Mouse (Mus musculus) MEL (cell line): ENCODE data around the gene Nr2f6. TPM values are rescaled to one million over a fixed set of nuclear protein-coding genes. Genes with fewer than 3 reads are reported as not detected.
A peak's percentile ranks its signal among the peaks of the same experiment; 100 is the strongest.

Source experiments
- DNase-seq: peaks from one replicate; pipeline ENCODE4 v3.0.0; 2011; ENCODE audit warnings: low read depth, low spot score
- H3K27ac ChIP-seq: 2 replicates; pipeline ENCODE4 v1.5.1; 2012; ENCODE audit warnings: low read depth, mild to moderate bottlenecking, control low read depth, low read length, moderate library complexity; ENCODE audit not compliant: control insufficient read depth
- H3K27me3 ChIP-seq, 2 experiments: fragments of 150-350 bp in 1 of 2; sonication (generic) in 1 of 2; 2 replicates each; pipeline ENCODE4 v1.6.1; 2012; ENCODE audit warnings: low read length in 2 of 2, mild to moderate bottlenecking in 2 of 2, improper control_type of control experiment in 1 of 2, moderate library complexity in 1 of 2; ENCODE audit not compliant: insufficient read depth in 2 of 2, control insufficient read depth in 1 of 2
- H3K36me3 ChIP-seq, 2 experiments: 2 replicates each; pipeline ENCODE4 v1.6.1; 2012 to 2014; ENCODE audit warnings: low read length in 2 of 2, improper control_type of control experiment in 1 of 2, inconsistent platforms in 1 of 2, mild to moderate bottlenecking in 1 of 2; ENCODE audit not compliant: insufficient read depth in 2 of 2, control insufficient read depth in 1 of 2
- H3K4me1 ChIP-seq, 2 experiments: fragments of 150-350 bp in 1 of 2; sonication (generic) in 1 of 2; 2 replicates each; pipeline ENCODE4 v1.6.1; 2012; ENCODE audit warnings: low read length in 2 of 2, improper control_type of control experiment in 1 of 2, mild to moderate bottlenecking in 1 of 2; ENCODE audit not compliant: insufficient read depth in 2 of 2, control insufficient read depth in 1 of 2
- H3K4me3 ChIP-seq, 2 experiments: fragments of 150-350 bp in 1 of 2; sonication (generic) in 1 of 2; 2 replicates each; pipeline ENCODE4 v1.5.1; 2012; ENCODE audit warnings: low read depth in 2 of 2, low read length in 2 of 2, mild to moderate bottlenecking in 2 of 2, moderate library complexity in 2 of 2, control low read depth in 1 of 2, improper control_type of control experiment in 1 of 2; ENCODE audit not compliant: control insufficient read depth in 1 of 2, insufficient read depth in 1 of 2
- H3K79me2 ChIP-seq: 2 replicates; pipeline ENCODE4 v1.6.1; 2012; ENCODE audit warnings: mild to moderate bottlenecking, low read length, moderate library complexity; ENCODE audit not compliant: control insufficient read depth, poor library complexity, insufficient read depth
- H3K9ac ChIP-seq: 2 replicates; pipeline ENCODE4 v1.6.1; 2012; ENCODE audit warnings: low read depth, mild to moderate bottlenecking, control low read depth, low read length, moderate library complexity; ENCODE audit not compliant: control insufficient read depth, poor library complexity, severe bottlenecking
- H3K9me3 ChIP-seq: fragments of 150-350 bp; sonication (generic); replicated peaks from 2 replicates; pipeline ENCODE4 v1.6.1; 2012; ENCODE audit warnings: mild to moderate bottlenecking, low read length, improper control_type of control experiment, moderate library complexity; ENCODE audit not compliant: insufficient read depth
- BHLHE40 ChIP-seq: IDR thresholded peaks from 2 replicates; pipeline ENCODE4 v1.6.1; 2012; ENCODE audit warnings: low read depth, mild to moderate bottlenecking, inconsistent platforms, low read length, improper control_type of control experiment, borderline replicate concordance
- CHD1 ChIP-seq: IDR thresholded peaks from 2 replicates; pipeline ENCODE4 v1.6.1; 2012; ENCODE audit warnings: low read depth, mild to moderate bottlenecking, inconsistent platforms, low read length, improper control_type of control experiment
- CHD2 ChIP-seq: IDR thresholded peaks from 2 replicates; pipeline ENCODE4 v1.6.1; 2011; ENCODE audit warnings: low read length, improper control_type of control experiment
- CTCF ChIP-seq, 3 experiments: IDR thresholded peaks in 2 of 3; conservative IDR thresholded peaks in 1 of 3; 2 replicates each; pipeline ENCODE4 v1.5.1; 2011 to 2012; ENCODE audit warnings: low read length in 3 of 3, low read depth in 2 of 3, mild to moderate bottlenecking in 2 of 3, improper control_type of control experiment in 1 of 3, inconsistent platforms in 1 of 3, mixed read lengths in 1 of 3, moderate library complexity in 1 of 3; ENCODE audit not compliant: control insufficient read depth in 1 of 3, insufficient read depth in 1 of 3, poor library complexity in 1 of 3, severe bottlenecking in 1 of 3
- E2F4 ChIP-seq: IDR thresholded peaks from 2 replicates; pipeline ENCODE4 v1.6.1; 2011; ENCODE audit warnings: low read depth, low read length, improper control_type of control experiment, borderline replicate concordance
- ELF1 ChIP-seq: IDR thresholded peaks from 2 replicates; pipeline ENCODE4 v1.6.1; 2014; ENCODE audit warnings: low read depth, mild to moderate bottlenecking, inconsistent platforms, low read length, improper control_type of control experiment, moderate library complexity
- ETS1 ChIP-seq: IDR thresholded peaks from 2 replicates; pipeline ENCODE4 v1.6.1; 2012; ENCODE audit warnings: low read depth, mild to moderate bottlenecking, inconsistent platforms, low read length, improper control_type of control experiment, moderate library complexity
- GABPA ChIP-seq: IDR thresholded peaks from 2 replicates; pipeline ENCODE4 v1.6.1; 2012; ENCODE audit warnings: low read depth, mild to moderate bottlenecking, inconsistent platforms, low read length, improper control_type of control experiment, moderate library complexity
- GATA1 ChIP-seq: IDR thresholded peaks from 2 replicates; pipeline ENCODE4 v1.6.1; 2011; ENCODE audit warnings: low read depth, low read length, improper control_type of control experiment
- HCFC1 ChIP-seq: IDR thresholded peaks from 2 replicates; pipeline ENCODE4 v1.6.1; 2012; ENCODE audit warnings: low read depth, mild to moderate bottlenecking, inconsistent platforms, low read length, improper control_type of control experiment, moderate library complexity
- JUND ChIP-seq: IDR thresholded peaks from 2 replicates; pipeline ENCODE4 v1.6.1; 2011; ENCODE audit warnings: low read depth, mild to moderate bottlenecking, improper control_type of control experiment, low read length
- KAT2A ChIP-seq: conservative IDR thresholded peaks from 2 replicates; pipeline ENCODE4 v1.6.1; 2012; ENCODE audit warnings: low read depth, low read length, improper control_type of control experiment, inconsistent platforms
- MAFK ChIP-seq: IDR thresholded peaks from 2 replicates; pipeline ENCODE4 v1.6.1; 2011; ENCODE audit warnings: low read depth, mild to moderate bottlenecking, low read length, improper control_type of control experiment, borderline replicate concordance
- MAX ChIP-seq: IDR thresholded peaks from 2 replicates; pipeline ENCODE4 v1.6.1; 2011; ENCODE audit warnings: low read length, improper control_type of control experiment
- MAZ ChIP-seq: IDR thresholded peaks from 2 replicates; pipeline ENCODE4 v1.6.1; 2012; ENCODE audit warnings: low read depth, mild to moderate bottlenecking, inconsistent platforms, low read length, improper control_type of control experiment
- MEF2A ChIP-seq: IDR thresholded peaks from 2 replicates; pipeline ENCODE4 v1.6.1; 2014; ENCODE audit warnings: low read depth, mild to moderate bottlenecking, inconsistent platforms, low read length, improper control_type of control experiment; ENCODE audit not compliant: poor library complexity, insufficient replicate concordance, severe bottlenecking; ENCODE audit errors: extremely low read depth
- MXI1 ChIP-seq: IDR thresholded peaks from 2 replicates; pipeline ENCODE4 v1.6.1; 2011; ENCODE audit warnings: mild to moderate bottlenecking, low read depth, low read length, improper control_type of control experiment
- MYB ChIP-seq: IDR thresholded peaks from 2 replicates; pipeline ENCODE4 v1.6.1; 2011; ENCODE audit warnings: mild to moderate bottlenecking, low read depth, low read length, improper control_type of control experiment
- MYC ChIP-seq: IDR thresholded peaks from 2 replicates; pipeline ENCODE4 v1.6.1; 2011; ENCODE audit warnings: low read depth, mild to moderate bottlenecking, low read length, improper control_type of control experiment, moderate library complexity
- NELFE ChIP-seq: IDR thresholded peaks from 2 replicates; pipeline ENCODE4 v1.6.1; 2011; ENCODE audit warnings: low read depth, low read length, improper control_type of control experiment
- NRF1 ChIP-seq: IDR thresholded peaks from 2 replicates; pipeline ENCODE4 v1.6.1; 2014; ENCODE audit warnings: low read depth, mild to moderate bottlenecking, inconsistent platforms, low read length, improper control_type of control experiment, moderate library complexity; ENCODE audit not compliant: poor library complexity, insufficient read depth, severe bottlenecking
- POLR2A ChIP-seq, 2 experiments: IDR thresholded peaks; 2 replicates each; pipeline ENCODE4 v1.6.1; 2011 to 2012; ENCODE audit warnings: low read length in 2 of 2, mild to moderate bottlenecking in 2 of 2, control low read depth in 1 of 2, improper control_type of control experiment in 1 of 2, low read depth in 1 of 2, moderate library complexity in 1 of 2; ENCODE audit not compliant: control insufficient read depth in 1 of 2, insufficient read depth in 1 of 2, poor library complexity in 1 of 2
- SIN3A ChIP-seq: IDR thresholded peaks from 2 replicates; pipeline ENCODE4 v1.6.1; 2012; ENCODE audit warnings: low read length, improper control_type of control experiment, inconsistent platforms
- SMC3 ChIP-seq: IDR thresholded peaks from 2 replicates; pipeline ENCODE4 v1.6.1; 2011; ENCODE audit warnings: low read depth, low read length, improper control_type of control experiment
- USF1 ChIP-seq: IDR thresholded peaks from 2 replicates; pipeline ENCODE4 v1.6.1; 2014; ENCODE audit warnings: low read depth, mild to moderate bottlenecking, inconsistent platforms, low read length, improper control_type of control experiment, moderate library complexity
- ZC3H11A ChIP-seq: IDR thresholded peaks from 2 replicates; pipeline ENCODE4 v1.6.1; 2012; ENCODE audit warnings: low read depth, mild to moderate bottlenecking, inconsistent platforms, low read length, improper control_type of control experiment
- ZKSCAN1 ChIP-seq: IDR thresholded peaks from 2 replicates; pipeline ENCODE4 v1.6.1; 2012; ENCODE audit warnings: low read depth, mild to moderate bottlenecking, inconsistent platforms, low read length, improper control_type of control experiment, moderate library complexity
- ZNF384 ChIP-seq: IDR thresholded peaks from 2 replicates; pipeline ENCODE4 v1.6.1; 2012; ENCODE audit warnings: low read depth, mild to moderate bottlenecking, inconsistent platforms, low read length, improper control_type of control experiment
- polyA plus RNA-seq, 2 experiments: library from polyadenylated mRNA; stranded (reverse) in 1 of 2; unstranded in 1 of 2; fragments of >175 nt in 1 of 2; fragments of >200 nt in 1 of 2; gene quantifications; 2 replicates each; pipeline versions ENCODE4 v1.2.1 to v1.2.4; 2012; ENCODE audit warnings: low replicate concordance in 2 of 2, low read depth in 1 of 2; ENCODE audit not compliant: insufficient read length in 2 of 2, insufficient read depth in 1 of 2, missing spikeins in 1 of 2
- total RNA-seq: library from RNA; depleted of rRNA; stranded (reverse); fragments of 300-350 nt; gene quantifications from 2 replicates; pipeline ENCODE4 v1.2.3, GENCODE M21; 2012

Nr2f6 gene
- total and polyA plus RNA-seq, 3 experiments, result 29.6 to 48.3 TPM; not detected in 1

- no peak for DNase-seq
- H3K79me2 ChIP-seq, result peaks cover 6% of the 10 kb centered on the region; the same call in 1 of the 2 replicates
- peaks cover 0 to 9% of the 10 kb centered on the region in 2 experiments; a peak in 2 of 4 replicates for H3K36me3 ChIP-seq
- peak overlapping the region; percentile 79 to 81 for H3K4me3 ChIP-seq
- peaks cover 0 to 11% of the 10 kb centered on the region in 2 experiments; a peak in 2 of 4 replicates for H3K4me1 ChIP-seq
- H3K9me3 ChIP-seq, result no peaks in the 10 kb centered on the region
- H3K27ac ChIP-seq, result peak overlapping the region; percentile 43
- no peak for TF ChIP-seq KAT2A
- no peak for TF ChIP-seq NRF1
- TF ChIP-seq ETS1, result no peak
- TF ChIP-seq CTCF (IDR thresholded peaks at IDR 0.05 in 2 of 3, conservative IDR thresholded peaks at IDR 0.05 in 1 of 3; ENCODE audit: control insufficient read depth in 1 of 3, insufficient read depth in 1 of 3, low read depth in 2 of 3, low read length in 3 of 3, poor library complexity in 1 of 3, severe bottlenecking in 1 of 3), result no peak
- TF ChIP-seq MAFK, result no peak
- TF ChIP-seq ZC3H11A, result no peak
- no peak for TF ChIP-seq GATA1
- TF ChIP-seq USF1, result no peak
- TF ChIP-seq SMC3, result no peak
- TF ChIP-seq, all 39 proteins: peak for 0
- H3K27me3 ChIP-seq, result no peaks in the 10 kb centered on the region
- H3K9ac ChIP-seq, result peak overlapping the region; percentile 69
These were observed 14.1 kb downstream of the Nr2f6 start for GRCm38 (mm10) chr8:71367529-71368176.

- peak; percentile 98 for DNase-seq
- H3K9ac ChIP-seq, result peak within 1 kb of the TSS; percentile 86
- H3K27ac ChIP-seq, result peak within 1 kb of the TSS; percentile 89
- H3K36me3 ChIP-seq, result peaks cover 0 to 9% of the 10 kb centered on the region in 2 experiments; a peak in 2 of 4 replicates
- H3K27me3 ChIP-seq, result no peaks in the 10 kb centered on the region
- peaks cover 6% of the 10 kb centered on the region; the same call in 1 of the 2 replicates for H3K79me2 ChIP-seq
- H3K4me3 ChIP-seq, result peak within 1 kb of the TSS; percentile 79 to 81
- H3K9me3 ChIP-seq, result no peaks in the 10 kb centered on the region
- peaks cover 0 to 11% of the 10 kb centered on the region in 2 experiments; a peak in 2 of 4 replicates for H3K4me1 ChIP-seq
- TF ChIP-seq MXI1 (peak; percentile 96), NELFE (peak; percentile 73; the same call in 1 of the 2 replicates), MEF2A (no peak), E2F4 (peak; percentile 72; the same call in 1 of the 2 replicates), NRF1 (peak; percentile 59), KAT2A (no peak; the same call in 1 of the 2 replicates), MAX (peak; percentile 96), SIN3A (peak; percentile 88), SMC3 (no peak), ELF1 (peak; percentile 99), MAZ (peak; percentile 80), ZNF384 (no peak), GABPA (no peak), JUND (no peak), BHLHE40 (peak; percentile 60; the same call in 1 of the 2 replicates), MYB (no peak), CHD2 (no peak; the same call in 1 of the 2 replicates), ZKSCAN1 (no peak), HCFC1 (peak; percentile 96), MYC (peak; percentile 95), CHD1 (no peak), MAFK (no peak), ZC3H11A (no peak), POLR2A (IDR thresholded peaks at IDR 0.05; ENCODE audit: control insufficient read depth in 1 of 2, insufficient read depth in 1 of 2, low read depth in 1 of 2, low read length in 2 of 2, poor library complexity in 1 of 2) (peak; percentile 38 to 79; a peak in 1 of 4 replicates)
These were observed 14.8 kb downstream of the Nr2f6 start, which contains the start of gene Use1 for GRCm38 (mm10) chr8:71366771-71367528. Gene Use1 (plus strand): TSS chr8:71366848.
